Mouse (Mus musculus): ENCODE measurements around the gene Nupl1.

Nupl1 gene
- long read RNA-seq, experiment 1: 0 reads
- long read RNA-seq, experiment 2, partial matches to known transcripts: 1 of 3 reads
- long read RNA-seq, experiment 2, other reads (novel, unspliced or antisense): 2 of 3 reads

DNA sequence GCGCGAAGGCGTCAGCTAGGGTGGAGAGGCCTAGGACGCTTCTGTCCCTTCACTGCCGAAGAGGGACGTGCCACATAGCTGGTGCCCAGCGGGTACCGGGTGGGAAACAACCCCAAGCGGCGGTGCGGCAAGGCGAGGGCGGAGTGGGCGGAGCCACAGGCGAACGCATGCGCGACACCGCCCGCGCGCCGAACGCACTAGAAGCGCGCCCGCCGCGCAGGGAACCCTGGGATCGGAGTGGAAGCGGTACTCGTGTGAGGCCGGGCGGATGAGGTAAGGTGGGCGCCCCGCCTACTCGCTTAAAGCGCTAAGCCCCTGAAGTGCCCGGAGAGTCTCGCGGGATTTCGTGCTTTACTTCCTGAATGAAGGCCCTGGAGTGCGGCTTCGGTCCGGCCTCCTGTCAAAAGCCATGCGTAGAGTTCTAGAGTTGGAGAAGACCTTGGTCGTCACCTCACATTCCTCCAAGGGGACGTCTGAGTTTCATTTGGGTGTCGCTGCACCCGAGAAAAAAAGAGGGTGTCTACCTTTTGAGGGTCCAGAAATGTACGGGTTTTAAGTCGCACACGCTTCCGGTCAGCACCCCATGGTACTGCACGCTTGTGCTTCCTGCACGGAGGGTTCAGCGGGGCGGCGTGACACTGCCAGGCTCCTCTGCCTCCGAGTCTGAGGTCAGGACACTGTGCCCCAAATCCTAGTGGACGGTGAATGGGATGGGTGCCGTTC lies at the start of gene Nupl1, which contains the start of gene Gm49336:
Nupl1 (minus strand) TSS at position 151 of the 723 bp plus-strand sequence.
Gm49336 (minus strand) TSS at position 227 of the 723 bp plus-strand sequence.
- intact Hi-C loops (cut with DNase I): no loop called here

DNA sequence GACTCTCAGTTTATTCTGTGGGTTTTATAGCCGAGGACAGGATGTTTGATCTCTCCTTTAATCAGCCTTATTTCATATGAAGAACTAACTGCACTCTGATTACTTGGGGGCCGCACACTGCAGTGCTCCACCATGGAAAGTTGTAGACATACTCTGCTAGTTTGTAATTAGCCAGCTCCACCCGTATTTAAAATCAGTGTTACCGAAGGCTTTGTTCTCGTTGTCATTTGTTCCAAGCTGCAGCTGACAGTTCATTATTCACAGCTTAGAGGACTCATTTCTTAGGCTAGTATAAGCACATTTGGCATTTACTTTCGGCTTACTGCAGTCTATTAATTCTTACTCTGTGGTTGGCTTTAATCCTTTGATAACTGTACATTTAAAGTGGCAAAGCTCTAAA lies 49.8 kb upstream of the Nupl1 start:
- intact Hi-C loops (cut with DNase I): no loop called here

DNA sequence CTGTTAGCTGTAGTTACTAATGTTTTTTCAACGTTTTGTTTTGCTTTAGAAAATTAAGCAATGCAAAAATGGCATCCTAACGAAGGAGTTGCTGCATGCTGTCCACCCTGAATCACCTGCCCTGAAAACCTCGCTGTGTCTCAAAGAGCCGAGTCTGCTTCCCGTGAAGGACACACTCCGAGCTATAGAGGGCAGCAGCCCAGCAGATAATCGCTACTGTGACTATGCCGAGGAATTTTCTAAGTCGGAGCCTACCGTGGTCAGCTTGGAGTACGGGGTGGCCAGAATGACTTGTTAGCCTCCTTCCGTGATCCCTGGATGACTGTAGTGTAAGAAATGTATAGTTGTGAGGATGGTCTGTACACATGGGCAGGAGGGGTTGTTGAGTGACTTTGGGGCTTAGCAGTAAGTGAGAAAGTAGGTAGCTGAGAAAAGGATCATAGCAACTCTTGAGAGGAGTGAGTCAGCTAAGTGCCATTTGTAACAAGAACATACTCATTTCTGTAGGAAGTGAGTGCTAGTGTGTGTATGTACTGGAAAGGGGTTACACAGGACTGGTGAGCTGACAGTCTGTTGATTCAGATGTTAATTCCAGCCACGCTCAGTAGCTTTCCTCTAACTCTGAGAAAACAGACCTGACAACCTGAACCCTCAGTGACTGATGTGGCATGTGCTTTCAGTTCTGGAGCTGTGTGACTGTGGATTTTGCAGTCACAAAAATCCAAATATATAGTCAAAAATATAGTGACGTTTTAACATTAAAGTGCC lies 49.2 kb upstream of the Nupl1 start:
- intact Hi-C loops (cut with DNase I): no loop called here

- intact Hi-C loops (cut with DNase I): no loop called here
Measured at GRCm38 (mm10) chr14:60295531-60295930, 44.3 kb upstream of the Nupl1 start.

DNA sequence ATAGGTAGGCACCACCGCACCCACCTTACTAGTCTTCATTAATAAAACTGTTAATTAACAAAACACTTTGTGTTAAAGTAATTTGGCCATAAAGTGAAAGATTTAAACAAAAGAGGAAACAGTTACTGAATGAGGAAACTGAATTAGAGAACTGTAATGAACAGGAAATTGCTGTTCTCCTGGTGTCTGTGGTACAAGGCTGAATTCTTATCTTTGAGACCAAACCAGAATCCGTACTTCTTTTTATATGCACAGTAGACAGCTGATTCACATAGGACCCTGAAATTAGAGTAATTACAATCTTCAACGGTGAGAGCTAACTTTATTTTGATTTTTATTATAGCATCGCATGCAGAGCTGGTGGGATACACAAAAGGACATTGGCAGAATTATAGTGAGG lies 39.1 kb upstream of the Nupl1 start:
- intact Hi-C loops (cut with DNase I): no loop called here

DNA sequence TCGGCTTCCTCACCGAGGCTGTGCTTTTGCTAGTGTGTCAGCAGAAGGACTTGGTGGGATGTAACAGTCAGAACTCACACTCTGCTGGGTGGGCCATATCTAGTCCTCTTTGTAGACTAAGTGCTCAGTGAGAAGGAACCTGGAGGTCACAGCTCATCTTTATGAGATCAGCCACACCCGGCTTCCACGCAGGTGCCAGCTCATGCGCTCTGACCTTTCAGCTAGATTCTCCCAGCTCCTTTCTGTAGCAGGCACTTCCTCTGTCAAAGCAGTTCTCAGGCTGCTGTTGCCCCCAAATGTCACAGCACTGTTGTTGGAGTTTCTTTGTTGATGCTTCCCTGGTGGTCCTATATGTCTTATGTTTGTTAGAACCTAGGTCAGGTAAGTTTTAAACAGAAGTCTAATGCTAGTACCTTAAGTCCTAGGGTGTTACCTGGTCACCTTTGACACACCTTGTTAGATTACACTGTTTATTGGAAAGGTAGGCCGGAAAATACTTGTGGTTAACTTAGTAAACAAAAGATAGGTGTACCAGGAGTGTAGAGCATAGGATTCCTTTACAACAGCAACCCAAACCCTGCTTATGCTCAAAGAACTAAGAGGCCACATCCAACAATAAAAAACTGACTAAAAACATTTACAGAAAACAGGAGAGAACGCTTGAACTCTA lies 35.1 kb upstream of the Nupl1 start:
- intact Hi-C loops (cut with DNase I): no loop called here

DNA sequence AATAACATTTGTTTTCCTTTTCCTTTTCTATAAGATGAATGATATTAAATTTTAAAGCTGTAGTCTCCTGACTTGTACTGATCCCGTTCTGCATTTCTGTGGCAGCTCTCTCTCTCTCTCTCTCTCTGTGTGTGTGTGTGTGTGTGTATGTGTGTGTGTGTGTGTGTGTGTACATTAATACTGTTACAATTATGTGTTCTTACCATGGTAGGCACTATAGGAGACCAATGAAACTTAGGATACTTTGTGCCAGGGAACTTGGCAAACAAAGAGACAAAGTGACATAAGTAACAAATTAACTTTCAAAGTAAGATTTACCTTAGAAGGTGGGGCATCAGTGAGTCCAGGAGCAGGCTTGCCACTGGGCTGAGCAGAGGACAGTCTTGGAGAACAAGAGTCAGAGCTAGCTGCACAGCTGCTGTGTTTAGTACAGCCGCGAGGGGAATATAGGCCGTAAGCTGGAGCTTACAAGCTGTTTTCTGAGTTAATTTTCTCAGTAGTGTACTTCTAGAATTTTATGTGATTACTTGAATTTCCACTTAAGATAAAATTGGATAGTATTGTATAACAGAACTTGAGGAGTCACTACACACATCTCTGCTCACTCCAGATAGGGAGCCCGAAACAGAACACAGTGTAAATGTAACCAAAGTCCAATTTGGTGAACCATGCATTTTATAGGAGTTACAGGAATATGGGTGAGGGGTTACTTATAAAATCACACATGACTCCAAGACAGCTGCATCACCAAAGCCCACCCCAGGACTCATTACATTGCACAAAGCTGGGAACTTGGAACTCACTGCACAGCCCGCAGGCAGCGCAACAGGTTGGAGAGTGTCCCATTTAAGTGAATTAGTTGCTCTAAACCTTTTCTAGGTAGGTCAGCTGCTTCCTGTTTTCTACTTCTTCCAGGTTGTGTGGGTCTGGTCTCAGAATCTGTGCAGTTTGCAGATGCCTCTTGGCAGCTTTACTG lies 24.4 kb upstream of the Nupl1 start:
- intact Hi-C loops (cut with DNase I): no loop called here

DNA sequence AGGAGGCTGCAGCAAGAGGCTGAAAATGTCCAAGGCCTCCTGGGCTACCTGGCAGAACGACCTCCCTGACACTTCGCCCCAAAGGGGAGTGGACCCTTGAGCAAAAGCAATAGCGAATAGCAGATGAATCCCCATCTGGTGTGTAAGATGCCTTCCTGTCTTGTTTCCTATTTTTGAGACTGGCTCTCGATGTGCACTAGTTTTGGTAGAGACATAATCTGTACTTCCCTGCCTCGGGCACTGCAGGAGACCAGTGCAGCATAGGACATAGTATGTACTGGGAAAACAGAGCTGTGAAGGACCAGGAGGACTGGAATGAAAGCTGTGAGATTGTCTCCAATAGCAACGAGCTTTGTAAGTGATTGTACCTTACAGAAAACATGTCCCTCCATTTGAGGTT lies 22.1 kb upstream of the Nupl1 start:
- intact Hi-C loops (cut with DNase I): no loop called here

DNA sequence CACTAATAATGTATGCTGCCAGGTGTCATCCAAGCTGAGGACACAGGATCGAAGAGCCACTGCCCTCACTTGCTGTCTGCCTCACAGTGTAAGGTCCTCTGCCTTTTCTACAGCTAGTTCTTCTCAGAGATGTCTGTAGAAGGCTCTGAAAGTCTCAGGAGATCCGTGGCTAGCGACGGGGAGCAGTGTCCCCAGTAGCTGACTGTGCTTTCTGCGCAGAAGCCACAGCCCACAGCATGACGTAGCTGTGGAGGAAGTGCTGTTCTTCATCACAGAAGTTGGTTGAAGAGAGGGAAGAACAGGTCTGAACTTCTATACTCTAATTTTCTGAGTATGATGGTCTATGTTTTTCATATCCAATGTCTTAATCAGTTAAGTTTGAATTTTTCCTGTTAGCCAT lies 18.1 kb upstream of the Nupl1 start:
- intact Hi-C loops (cut with DNase I): loop anchor here (5.0 kb wide), 1 partner anchor 108 kb away; no protein-coding TSS in a partner anchor

GRCm38 (mm10) chr14:60264990-60265876 lies 14.0 kb upstream of the Nupl1 start, which contains the start of gene Mtmr6:
Gene Mtmr6 (plus strand): TSS chr14:60265228.
- intact Hi-C loops (cut with DNase I): loop anchor here (5.0 kb wide), 1 partner anchor 112 kb away; no protein-coding TSS in a partner anchor

GRCm38 (mm10) chr14:60262316-60262715 lies 11.1 kb upstream of the Nupl1 start:
- intact Hi-C loops (cut with DNase I): no loop called here

DNA sequence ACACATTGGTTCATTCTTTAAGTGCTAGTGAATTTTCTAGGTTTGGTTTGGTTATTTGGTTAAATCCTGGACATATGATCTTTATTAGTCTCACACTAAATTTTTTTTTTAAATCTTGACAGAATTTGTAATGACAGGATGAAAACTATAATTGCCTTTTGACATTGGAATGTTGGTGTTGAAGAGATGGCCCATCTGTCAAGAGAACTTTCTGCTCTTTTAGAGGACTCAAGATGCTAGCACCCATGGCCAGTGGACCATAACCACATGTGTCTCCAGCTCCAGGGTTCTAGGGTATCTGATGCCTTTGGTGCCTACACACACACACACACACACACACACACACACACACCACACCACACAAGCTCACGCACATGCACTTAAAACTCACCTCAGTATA lies 6.6 kb upstream of the Nupl1 start:
- intact Hi-C loops (cut with DNase I): no loop called here

GRCm38 (mm10) chr14:60257101-60257500 lies 5.9 kb upstream of the Nupl1 start:
- intact Hi-C loops (cut with DNase I): no loop called here

DNA sequence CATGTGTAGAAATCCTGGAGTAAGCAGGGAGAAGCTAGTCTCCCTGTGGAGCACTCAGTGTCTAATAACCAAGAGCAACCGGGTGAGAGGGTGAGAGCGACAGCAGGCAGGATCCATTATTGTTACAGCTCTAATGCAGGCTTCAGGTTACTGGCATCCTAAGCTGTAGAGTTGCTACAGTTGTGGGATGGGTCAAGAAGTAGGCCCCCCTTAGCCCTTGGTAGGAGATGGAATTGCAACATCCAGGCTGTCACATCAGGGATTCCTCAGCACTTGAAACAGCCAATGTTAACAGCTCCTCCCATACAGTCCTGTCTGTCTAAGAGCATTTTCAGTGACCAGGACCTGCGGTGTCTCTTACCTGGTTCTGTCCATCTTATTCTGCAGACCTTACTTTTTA lies 5.1 kb upstream of the Nupl1 start:
- intact Hi-C loops (cut with DNase I): no loop called here

- intact Hi-C loops (cut with DNase I): no loop called here
Measured at GRCm38 (mm10) chr14:60254774-60255173, 3.5 kb upstream of the Nupl1 start.

DNA sequence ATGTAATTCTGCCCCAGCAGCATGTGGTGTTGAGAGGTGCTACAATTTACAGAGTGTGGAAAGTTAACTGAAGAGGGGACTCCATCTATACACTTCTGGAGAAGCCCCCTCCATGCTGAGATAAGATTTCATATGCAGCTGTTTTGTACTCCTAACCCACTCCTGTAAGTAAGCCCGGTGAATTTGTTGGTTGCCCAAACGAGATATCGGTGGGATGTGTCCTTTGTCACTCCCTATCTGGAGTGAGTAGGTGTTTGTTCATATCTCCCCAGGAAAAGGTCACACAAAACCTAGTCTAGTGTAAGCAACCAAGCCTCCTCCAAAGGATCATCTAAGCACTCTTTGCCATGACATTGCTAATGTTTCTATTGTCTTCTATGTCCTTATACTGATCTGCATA lies 2.2 kb upstream of the Nupl1 start:
- intact Hi-C loops (cut with DNase I): no loop called here

- intact Hi-C loops (cut with DNase I): no loop called here
Measured at GRCm38 (mm10) chr14:60252004-60253000, 1.1 kb upstream of the Nupl1 start.

GRCm38 (mm10) chr14:60250879-60251278 lies 352 bp downstream of the Nupl1 start:
- intact Hi-C loops (cut with DNase I): no loop called here

Measured in adrenal gland (tissue).